Comparison of ENCODE assay signal across 12 mouse cellular contexts in the genomic region with DNA sequence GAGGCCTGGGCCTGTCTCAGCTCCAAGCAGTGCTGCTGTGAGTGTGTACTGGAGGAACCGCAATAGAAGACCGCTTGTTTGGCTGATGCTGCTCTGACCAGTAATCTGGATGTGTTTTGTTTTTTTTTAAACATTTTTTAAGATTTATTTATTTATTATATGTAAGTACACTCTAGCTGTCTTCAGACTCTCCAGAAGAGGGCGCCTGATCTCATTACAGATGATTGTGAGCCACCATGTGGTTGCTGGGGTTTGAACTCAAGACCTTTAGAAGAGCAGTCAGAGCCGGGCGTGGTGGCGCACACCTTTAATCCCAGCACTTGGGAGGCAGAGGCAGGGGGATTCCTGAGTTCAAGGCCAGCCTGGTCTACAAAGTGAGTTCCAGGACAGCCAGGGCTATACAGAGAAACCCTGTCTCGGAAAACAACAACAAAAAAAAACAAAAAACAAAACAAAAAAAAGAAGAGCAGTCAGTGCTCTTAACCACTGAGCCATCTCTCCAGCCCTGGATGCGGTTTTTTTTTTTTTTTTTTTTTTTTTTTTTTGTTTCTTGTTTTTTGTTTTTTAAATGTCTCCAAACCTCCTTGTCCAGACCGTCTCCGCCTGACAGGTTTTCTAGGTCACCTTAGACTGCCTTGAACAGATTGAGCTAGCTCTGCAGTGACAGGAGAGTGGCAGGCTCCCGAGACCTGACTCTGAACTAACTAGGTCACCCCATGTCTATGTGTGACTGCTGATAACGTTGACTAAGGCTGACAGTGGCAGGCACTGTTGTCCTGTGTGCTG. TPM values are rescaled to one million over a fixed set of nuclear protein-coding genes. Genes with fewer than 3 reads are reported as not detected.
DNase-seq lines count a peak whose midpoint lies in the region; ATAC-seq and TF ChIP-seq lines count a peak whose summit lies in the region.
"Had no signal": no experiment of that assay in that cellular context is flagged by ENCODE, and none has a peak within 500 bp of the region (broad histone marks: within the 10 kb centered on the region; RNA-seq: fewer than 3 reads in every experiment).

No protein-coding gene starts in this region.

- no peaks in the 10 kb centered on the region for H3K27me3 ChIP-seq in MEL (ENCODE audit: control insufficient read depth in 1 of 2, insufficient read depth in 2 of 2, low read length in 2 of 2)
- H3K27me3 ChIP-seq in lung, postnatal 0 days (replicated peaks; ENCODE audit: insufficient read depth, low read length) = no peaks in the 10 kb centered on the region
- H3K27me3 ChIP-seq in intestine, embryonic 15.5 days (replicated peaks) = no peaks in the 10 kb centered on the region
- H3K27me3 ChIP-seq: embryonic facial prominence, embryonic 12.5 days; liver, embryonic 15.5 days had no signal

- no peak for TF ChIP-seq POLR2A in MEL (IDR thresholded peaks at IDR 0.05; ENCODE audit: control insufficient read depth in 1 of 2, insufficient read depth in 1 of 2, low read depth in 1 of 2, low read length in 2 of 2, poor library complexity in 1 of 2)

- H3K4me1 ChIP-seq in MEL (ENCODE audit: control insufficient read depth in 1 of 2, insufficient read depth in 2 of 2, low read length in 2 of 2) = no peaks in the 10 kb centered on the region
- no peaks in the 10 kb centered on the region for H3K4me1 ChIP-seq in lung, postnatal 0 days (ENCODE audit: insufficient read depth, low read depth, low read length)
- no peaks in the 10 kb centered on the region for H3K4me1 ChIP-seq in intestine, embryonic 15.5 days (replicated peaks)
- H3K4me1 ChIP-seq: embryonic facial prominence, embryonic 12.5 days; liver, embryonic 15.5 days had no signal

- peaks cover 0 to 20% of the 10 kb centered on the region in 2 experiments; a peak in 2 of 4 replicates for H3K36me3 ChIP-seq in MEL (ENCODE audit: control insufficient read depth in 1 of 2, insufficient read depth in 2 of 2, low read length in 2 of 2)
- peaks cover 18% of the 10 kb centered on the region for H3K36me3 ChIP-seq in lung, postnatal 0 days (ENCODE audit: insufficient read depth, low read length)
- peaks cover 21% of the 10 kb centered on the region for H3K36me3 ChIP-seq in intestine, embryonic 15.5 days

- no peak for TF ChIP-seq CTCF in MEL (IDR thresholded peaks at IDR 0.05 in 2 of 3, conservative IDR thresholded peaks at IDR 0.05 in 1 of 3; ENCODE audit: control insufficient read depth in 1 of 3, insufficient read depth in 1 of 3, low read depth in 2 of 3, low read length in 3 of 3, poor library complexity in 1 of 3, severe bottlenecking in 1 of 3)
- TF ChIP-seq CTCF in lung, postnatal 0 days (IDR thresholded peaks at IDR 0.05) = peak; percentile 55

- intact Hi-C loops in left cerebral cortex, postnatal 14 days (cut with DNase I) = no loop called here
- intact Hi-C loops in left cerebral cortex, postnatal 36 days (cut with DNase I) = no loop called here

- 77% methylated on average over 12 of the region's 12 CpGs for WGBS in lung, postnatal 0 days
- WGBS in intestine, embryonic 15.5 days = 79% methylated on average over 12 of the region's 12 CpGs

- H3K9ac ChIP-seq in MEL (ENCODE audit: control insufficient read depth, low read depth, low read length, poor library complexity, severe bottlenecking) = no peak overlapping the region
- H3K9ac ChIP-seq in lung, postnatal 0 days (replicated peaks; ENCODE audit: low read depth) = no peak overlapping the region
- H3K9ac ChIP-seq in intestine, embryonic 15.5 days = no peak overlapping the region
- H3K9ac ChIP-seq: embryonic facial prominence, embryonic 12.5 days; liver, embryonic 15.5 days had no signal

- TF ChIP-seq RAD21 in MEL (IDR thresholded peaks at IDR 0.05; ENCODE audit: low read depth, low read length) = no peak

- H3K4me2 ChIP-seq in lung, postnatal 0 days (replicated peaks; ENCODE audit: low read depth, low read length) = no peak overlapping the region
- H3K4me2 ChIP-seq in intestine, embryonic 15.5 days (replicated peaks) = no peak overlapping the region
- H3K4me2 ChIP-seq: embryonic facial prominence, embryonic 12.5 days; liver, embryonic 15.5 days had no signal

- no peak for TF ChIP-seq EP300 in MEL (IDR thresholded peaks at IDR 0.05; ENCODE audit: low read depth in 1 of 2, low read length in 2 of 2)
- no peak for TF ChIP-seq EP300 in lung, postnatal 0 days (IDR thresholded peaks at IDR 0.05)

- no peaks in the 10 kb centered on the region for H3K9me3 ChIP-seq in MEL (replicated peaks; ENCODE audit: insufficient read depth, low read length)
- H3K9me3 ChIP-seq in lung, postnatal 0 days (ENCODE audit: low read length) = no peaks in the 10 kb centered on the region
- no peaks in the 10 kb centered on the region for H3K9me3 ChIP-seq in intestine, embryonic 15.5 days
- H3K9me3 ChIP-seq: embryonic facial prominence, embryonic 12.5 days; liver, embryonic 15.5 days had no signal

- H3K79me2 ChIP-seq in MEL (ENCODE audit: control insufficient read depth, insufficient read depth, low read length, poor library complexity) = no peaks in the 10 kb centered on the region

- peak; percentile 65 for DNase-seq in embryo, embryonic 10 days (ENCODE audit: low spot score)
- DNase-seq in embryo, embryonic 9.5 days (ENCODE audit: extremely low spot score) = no peak
- peak; percentile 31 to 60 for DNase-seq in left cerebral cortex, postnatal 14 days (ENCODE audit: low spot score in 2 of 2)
- no peak for DNase-seq in left cerebral cortex, postnatal 36 days (ENCODE audit: low spot score in 2 of 2)
- DNase-seq in MEL (ENCODE audit: low read depth, low spot score) = peak; percentile 16
- DNase-seq in lung, postnatal 0 days (ENCODE audit: low spot score) = peak; percentile 59

- no peak overlapping the region for H3K4me3 ChIP-seq in MEL (ENCODE audit: control insufficient read depth in 1 of 2, insufficient read depth in 1 of 2, low read depth in 2 of 2, low read length in 2 of 2)
- no peak overlapping the region for H3K4me3 ChIP-seq in lung, postnatal 0 days (ENCODE audit: low read depth, low read length)
- no peak overlapping the region for H3K4me3 ChIP-seq in intestine, embryonic 15.5 days (replicated peaks)
- H3K4me3 ChIP-seq: embryonic facial prominence, embryonic 12.5 days; liver, embryonic 15.5 days had no signal

- no peak overlapping the region for H3K27ac ChIP-seq in MEL (ENCODE audit: control insufficient read depth, low read depth, low read length)
- H3K27ac ChIP-seq in lung, postnatal 0 days (ENCODE audit: low read length) = no peak overlapping the region
- no peak overlapping the region for H3K27ac ChIP-seq in intestine, embryonic 15.5 days
- H3K27ac ChIP-seq: embryonic facial prominence, embryonic 12.5 days; liver, embryonic 15.5 days had no signal

- ATAC-seq in lung, postnatal 0 days = no peak
- no peak for ATAC-seq in megakaryocyte, adult 5-6 weeks (ENCODE audit: poor library complexity, severe bottlenecking)
- no peak for ATAC-seq in intestine, embryonic 15.5 days

RNA-seq across cellular contexts. Expression of a gene that starts 2.4 kb away (rescaled TPM):
- total RNA-seq in left cerebral cortex, postnatal 14 days (2021) = 100 to 1,000 TPM; 103 to 117 TPM
- 100 to 1,000 TPM; 103 to 118 TPM for total RNA-seq in left cerebral cortex, postnatal 36 days (2021)
- total RNA-seq in MEL (2012; rRNA removed) = 22.6 and 26.3 TPM in 2 replicates
- 100 to 1,000 TPM in 1 of 2 experiments, not detected in 1; 116 TPM for polyA plus RNA-seq in MEL (2012; ENCODE audit: insufficient read depth in 1 of 2, insufficient read length in 2 of 2, low read depth in 1 of 2, low replicate concordance in 2 of 2, missing spikeins in 1 of 2)
- polyA plus RNA-seq in lung, postnatal 0 days (2015; fragmentation: Nextera tagmentation; extraction: Ambion mirVana) = 14.5 and 17.1 TPM in 2 replicates
- 19.1 and 26.3 TPM in 2 replicates for total RNA-seq in megakaryocyte, adult 5-6 weeks (2015)
- total RNA-seq in megakaryocyte, adult 5-6 weeks (2017) = 2.6 and 3.9 TPM in 2 replicates
- polyA plus RNA-seq in intestine, embryonic 15.5 days (2015; fragmentation: Nextera tagmentation; extraction: Ambion mirVana) = 19.8 and 21.3 TPM in 2 replicates

RNA-seq across cellular contexts. Expression of a gene that starts 11.3 kb away (rescaled TPM):
- 100 to 1,000 TPM in 1 of 2 experiments, 10 to 100 TPM in 1; 91.1 to 102 TPM for total RNA-seq in left cerebral cortex, postnatal 14 days (2021)
- total RNA-seq in left cerebral cortex, postnatal 36 days (2021) = 100 to 1,000 TPM; 102 to 107 TPM
- 262 and 297 TPM in 2 replicates for total RNA-seq in MEL (2012; rRNA removed)
- polyA plus RNA-seq in MEL (2012; ENCODE audit: insufficient read depth in 1 of 2, insufficient read length in 2 of 2, low read depth in 1 of 2, low replicate concordance in 2 of 2, missing spikeins in 1 of 2) = 100 to 1,000 TPM; 196 to 375 TPM
- 131 and 139 TPM in 2 replicates for polyA plus RNA-seq in lung, postnatal 0 days (2015; fragmentation: Nextera tagmentation; extraction: Ambion mirVana)
- total RNA-seq in megakaryocyte, adult 5-6 weeks (2015) = 104 and 106 TPM in 2 replicates
- 79.1 and 80.3 TPM in 2 replicates for total RNA-seq in megakaryocyte, adult 5-6 weeks (2017)
- 256 and 273 TPM in 2 replicates for polyA plus RNA-seq in intestine, embryonic 15.5 days (2015; fragmentation: Nextera tagmentation; extraction: Ambion mirVana)

RNA-seq across cellular contexts. Expression of a gene that starts 22.9 kb away (rescaled TPM):
- not detected for total RNA-seq in left cerebral cortex, postnatal 14 days (2021)
- total RNA-seq in left cerebral cortex, postnatal 36 days (2021) = not detected
- not detected in 2 replicates for total RNA-seq in MEL (2012; rRNA removed)
- not detected for polyA plus RNA-seq in MEL (2012; ENCODE audit: insufficient read depth in 1 of 2, insufficient read length in 2 of 2, low read depth in 1 of 2, low replicate concordance in 2 of 2, missing spikeins in 1 of 2)
- polyA plus RNA-seq in lung, postnatal 0 days (2015; fragmentation: Nextera tagmentation; extraction: Ambion mirVana) = not detected in 2 replicates
- not detected in 2 replicates for total RNA-seq in megakaryocyte, adult 5-6 weeks (2015)
- total RNA-seq in megakaryocyte, adult 5-6 weeks (2017) = not detected in 2 replicates
- not detected in 2 replicates for polyA plus RNA-seq in intestine, embryonic 15.5 days (2015; fragmentation: Nextera tagmentation; extraction: Ambion mirVana)
- total RNA-seq: neutrophil, adult 5-6 weeks had no signal
- polyA plus RNA-seq: heart, embryonic 14.5 days; liver, embryonic 15.5 days had no signal

RNA-seq across cellular contexts. Expression of a gene that starts 33.7 kb away (rescaled TPM):
- under 1 TPM; 0.72 to 0.79 TPM for total RNA-seq in left cerebral cortex, postnatal 14 days (2021)
- total RNA-seq in left cerebral cortex, postnatal 36 days (2021) = 1 to 10 TPM; 3.4 to 3.6 TPM
- total RNA-seq in MEL (2012; rRNA removed) = not detected in 2 replicates
- not detected for polyA plus RNA-seq in MEL (2012; ENCODE audit: insufficient read depth in 1 of 2, insufficient read length in 2 of 2, low read depth in 1 of 2, low replicate concordance in 2 of 2, missing spikeins in 1 of 2)
- polyA plus RNA-seq in lung, postnatal 0 days (2015; fragmentation: Nextera tagmentation; extraction: Ambion mirVana) = not detected in 2 replicates
- not detected in 2 replicates for total RNA-seq in megakaryocyte, adult 5-6 weeks (2015)
- not detected in 2 replicates for total RNA-seq in megakaryocyte, adult 5-6 weeks (2017)
- not detected in 2 replicates for polyA plus RNA-seq in intestine, embryonic 15.5 days (2015; fragmentation: Nextera tagmentation; extraction: Ambion mirVana)
- total RNA-seq: neutrophil, adult 5-6 weeks had no signal
- polyA plus RNA-seq: heart, embryonic 14.5 days; liver, embryonic 15.5 days had no signal

RNA-seq across cellular contexts. Expression of a gene that starts 48.5 kb away (rescaled TPM):
- 10 to 100 TPM; 18.7 to 23.9 TPM for total RNA-seq in left cerebral cortex, postnatal 14 days (2021)
- total RNA-seq in left cerebral cortex, postnatal 36 days (2021) = 10 to 100 TPM; 19.1 to 33.7 TPM
- 90.3 and 108 TPM in 2 replicates for total RNA-seq in MEL (2012; rRNA removed)
- 100 to 1,000 TPM in 1 of 2 experiments, not detected in 1; 108 TPM for polyA plus RNA-seq in MEL (2012; ENCODE audit: insufficient read depth in 1 of 2, insufficient read length in 2 of 2, low read depth in 1 of 2, low replicate concordance in 2 of 2, missing spikeins in 1 of 2)
- polyA plus RNA-seq in lung, postnatal 0 days (2015; fragmentation: Nextera tagmentation; extraction: Ambion mirVana) = 19.6 and 24.6 TPM in 2 replicates
- 28.8 and 36.2 TPM in 2 replicates for total RNA-seq in megakaryocyte, adult 5-6 weeks (2015)
- total RNA-seq in megakaryocyte, adult 5-6 weeks (2017) = 82.5 and 83.2 TPM in 2 replicates
- polyA plus RNA-seq in intestine, embryonic 15.5 days (2015; fragmentation: Nextera tagmentation; extraction: Ambion mirVana) = 76.1 and 79.6 TPM in 2 replicates

Comparison
In these comparisons a context has a peak if more than half of its experiments do, and no peak if none do; other contexts are left out.
1. DNase-seq: peak in embryo, embryonic 10 days (single experiment), left cerebral cortex, postnatal 14 days (2 of 2), MEL (single experiment) and lung, postnatal 0 days (single experiment); none in embryo, embryonic 9.5 days (single experiment) and left cerebral cortex, postnatal 36 days (0 of 2).